Mouse (Mus musculus) stomach, embryonic 16.5 days (tissue): ENCODE data around the gene Clstn1. TPM values are rescaled to one million over a fixed set of nuclear protein-coding genes. Genes with fewer than 3 reads are reported as not detected.

Experiments used
- ATAC-seq: fragments of 200-750 bp; cut with Nextera tagmentation; 2 replicates; pipeline ENCODE4 v1.8.0; 2017; ENCODE audit warnings: moderate number of reproducible peaks, moderate TSS enrichment; ENCODE audit not compliant: insufficient read depth, low FRiP score
- H3K27ac ChIP-seq: fragments of 300-500 bp; sonication (generic); 2 replicates; pipeline ENCODE4 v1.5.1; 2014; ENCODE audit warnings: low read length
- H3K27me3 ChIP-seq: fragments of 300-500 bp; sonication (generic); 2 replicates; pipeline ENCODE4 v1.6.1; 2014; ENCODE audit warnings: low read length, control low read depth, mixed read lengths; ENCODE audit not compliant: control insufficient read depth, insufficient read depth
- H3K36me3 ChIP-seq: fragments of 300-500 bp; sonication (generic); 2 replicates; pipeline ENCODE4 v1.6.1; 2014; ENCODE audit warnings: low read length; ENCODE audit not compliant: control insufficient read depth, insufficient read depth
- H3K4me1 ChIP-seq: fragments of 300-500 bp; sonication (generic); 2 replicates; pipeline ENCODE4 v1.6.1; 2014; ENCODE audit warnings: low read length, control low read depth, mixed read lengths; ENCODE audit not compliant: control insufficient read depth, insufficient read depth
- H3K4me2 ChIP-seq: fragments of 300-500 bp; sonication (generic); 2 replicates; pipeline ENCODE4 v1.6.1; 2014; ENCODE audit warnings: low read depth, low read length, mixed read lengths
- H3K4me3 ChIP-seq: fragments of 300-500 bp; sonication (generic); replicated peaks from 2 replicates; pipeline ENCODE4 v1.5.1; 2014; ENCODE audit warnings: mild to moderate bottlenecking, low read length
- H3K9ac ChIP-seq: fragments of 300-500 bp; sonication (generic); 2 replicates; pipeline ENCODE4 v1.6.1; 2014; ENCODE audit warnings: low read length
- H3K9me3 ChIP-seq: fragments of 300-500 bp; sonication (generic); replicated peaks from 2 replicates; pipeline ENCODE4 v1.6.1; 2016; ENCODE audit warnings: low read length, control low read depth; ENCODE audit not compliant: control insufficient read depth
- WGBS: fragments of 180-500 bp; shearing (Covaris S2); extraction: QIAGEN DNeasy Blood & Tissue Kit; methylation state at CpG from one replicate; pipeline ENCODE4 v1.1.7; 2014; 5-methylcytosine and 5-hydroxymethylcytosine counted together
- polyA plus RNA-seq: library from polyadenylated mRNA; unstranded; fragments of >200 nt; fragmentation: Nextera tagmentation; extraction: Ambion mirVana; gene quantifications from 2 replicates; pipeline ENCODE4 v1.2.1, GENCODE M21; 2015

Clstn1 gene
- polyA plus RNA-seq, 1 experiment from 2014 or later, result 14.7 TPM

GRCm38 (mm10) chr4:149628810-149629209 is 42.5 kb downstream of the Clstn1 start:
- Histone ChIP-seq H3K27me3 (no peaks in the 10 kb centered on the region), H3K27ac (no peak overlapping the region), H3K4me3 (no peak overlapping the region), H3K4me1 (no peaks in the 10 kb centered on the region), H3K4me2 (no peak overlapping the region), H3K36me3 (peaks cover 8% of the 10 kb centered on the region; the same call in 1 of the 2 replicates), H3K9me3 (no peaks in the 10 kb centered on the region), H3K9ac (no peak overlapping the region)
- WGBS, result 57% methylated on average over 9 of the region's 9 CpGs
- no peak for ATAC-seq

DNA sequence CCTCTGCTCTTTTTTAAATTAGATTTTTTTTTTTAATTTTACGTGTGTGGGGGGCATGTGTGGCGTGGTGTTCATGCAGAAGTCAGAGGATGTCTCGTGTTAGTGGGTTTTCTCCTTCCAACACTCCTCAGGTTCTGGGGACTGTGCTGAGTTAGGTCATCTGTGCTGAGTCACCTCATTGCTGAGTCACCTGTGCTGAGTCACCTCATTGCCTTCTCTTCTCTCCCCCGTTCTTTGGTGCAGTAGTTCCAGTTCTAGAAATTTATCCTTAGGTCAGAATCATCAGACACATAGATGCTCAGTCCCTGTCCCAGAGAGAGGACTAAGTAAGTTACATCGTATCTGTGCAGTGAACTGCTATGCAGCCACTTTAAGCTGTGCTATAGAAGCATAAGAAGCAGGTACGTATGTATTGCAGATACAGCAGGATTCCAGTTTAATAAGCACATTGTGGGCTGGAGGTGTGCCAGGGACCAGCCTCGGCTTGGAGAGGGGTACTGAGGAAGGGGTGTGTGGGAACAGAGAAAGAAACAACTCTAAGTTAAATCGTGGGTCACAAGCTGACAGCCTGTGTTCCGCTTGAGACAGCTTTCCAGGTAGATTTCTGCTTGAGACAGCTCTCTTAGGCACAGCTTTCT is 46.5 kb downstream of the Clstn1 start:
- H3K4me3 ChIP-seq, result no peak overlapping the region
- peaks cover 19% of the 10 kb centered on the region for H3K36me3 ChIP-seq
- no peak overlapping the region for H3K27ac ChIP-seq
- no peak overlapping the region for H3K9ac ChIP-seq
- no peak overlapping the region for H3K4me2 ChIP-seq
- H3K9me3 ChIP-seq, result no peaks in the 10 kb centered on the region
- WGBS, result 82% methylated on average over 9 of the region's 9 CpGs
- no peaks in the 10 kb centered on the region for H3K4me1 ChIP-seq
- ATAC-seq, result no peak
- no peaks in the 10 kb centered on the region for H3K27me3 ChIP-seq

GRCm38 (mm10) chr4:149634157-149634556 is 47.9 kb downstream of the Clstn1 start:
- Histone ChIP-seq H3K36me3 (peaks cover 19% of the 10 kb centered on the region), H3K27ac (no peak overlapping the region), H3K4me1 (no peaks in the 10 kb centered on the region), H3K9me3 (no peaks in the 10 kb centered on the region), H3K4me3 (no peak overlapping the region), H3K9ac (no peak overlapping the region), H3K4me2 (no peak overlapping the region), H3K27me3 (no peaks in the 10 kb centered on the region)
- WGBS, result 47% methylated on average over 1 of the region's 1 CpGs
- ATAC-seq, result no peak

GRCm38 (mm10) chr4:149634966-149635365 is 48.7 kb downstream of the Clstn1 start:
- no peak overlapping the region for H3K4me3 ChIP-seq
- H3K36me3 ChIP-seq, result peaks cover 19% of the 10 kb centered on the region
- H3K4me1 ChIP-seq, result no peaks in the 10 kb centered on the region
- H3K27me3 ChIP-seq, result no peaks in the 10 kb centered on the region
- no peak overlapping the region for H3K9ac ChIP-seq
- H3K4me2 ChIP-seq, result no peak overlapping the region
- WGBS, result 91% methylated on average over 11 of the region's 11 CpGs
- ATAC-seq, result no peak
- H3K27ac ChIP-seq, result no peak overlapping the region
- H3K9me3 ChIP-seq, result no peaks in the 10 kb centered on the region

DNA sequence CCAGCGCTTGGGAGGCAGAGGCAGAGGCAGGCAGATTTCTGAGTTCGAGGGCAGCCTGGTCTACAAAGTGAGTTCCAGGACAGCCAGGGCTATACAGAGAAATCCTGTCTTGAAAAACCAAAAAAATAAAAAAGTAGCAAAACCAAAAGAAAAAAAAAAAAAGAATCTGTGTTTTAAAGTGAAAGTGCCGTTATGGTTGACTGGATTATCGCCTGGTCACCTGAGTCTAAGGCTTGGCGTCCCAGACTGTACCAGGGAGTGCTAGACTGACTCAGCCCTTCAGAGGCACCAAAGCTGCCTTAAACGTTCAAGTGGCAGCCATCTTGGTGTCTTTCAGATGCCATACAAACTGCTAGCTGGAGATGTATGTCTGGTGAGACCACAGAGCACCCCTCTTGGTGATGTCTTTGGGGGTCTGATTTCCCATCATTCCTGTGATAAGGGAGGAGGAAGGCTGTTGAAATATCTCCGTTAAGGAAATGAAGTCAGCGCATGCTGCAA is 49.7 kb downstream of the Clstn1 start:
- no peak for ATAC-seq
- H3K4me1 ChIP-seq, result no peaks in the 10 kb centered on the region
- H3K4me2 ChIP-seq, result no peak overlapping the region
- no peak overlapping the region for H3K27ac ChIP-seq
- no peaks in the 10 kb centered on the region for H3K9me3 ChIP-seq
- 87% methylated on average over 8 of the region's 8 CpGs for WGBS
- H3K9ac ChIP-seq, result no peak overlapping the region
- no peaks in the 10 kb centered on the region for H3K27me3 ChIP-seq
- H3K36me3 ChIP-seq, result peaks cover 19% of the 10 kb centered on the region
- no peak overlapping the region for H3K4me3 ChIP-seq

- ATAC-seq, result no peak
- H3K4me2 ChIP-seq, result no peak overlapping the region
- H3K27ac ChIP-seq, result no peak overlapping the region
- no peak overlapping the region for H3K4me3 ChIP-seq
- no peaks in the 10 kb centered on the region for H3K27me3 ChIP-seq
- 88% methylated on average over 7 of the region's 7 CpGs for WGBS
- no peaks in the 10 kb centered on the region for H3K4me1 ChIP-seq
- peaks cover 16% of the 10 kb centered on the region for H3K36me3 ChIP-seq
- no peak overlapping the region for H3K9ac ChIP-seq
- H3K9me3 ChIP-seq, result no peaks in the 10 kb centered on the region
Observed at GRCm38 (mm10) chr4:149637942-149638341, 51.7 kb downstream of the Clstn1 start.

DNA sequence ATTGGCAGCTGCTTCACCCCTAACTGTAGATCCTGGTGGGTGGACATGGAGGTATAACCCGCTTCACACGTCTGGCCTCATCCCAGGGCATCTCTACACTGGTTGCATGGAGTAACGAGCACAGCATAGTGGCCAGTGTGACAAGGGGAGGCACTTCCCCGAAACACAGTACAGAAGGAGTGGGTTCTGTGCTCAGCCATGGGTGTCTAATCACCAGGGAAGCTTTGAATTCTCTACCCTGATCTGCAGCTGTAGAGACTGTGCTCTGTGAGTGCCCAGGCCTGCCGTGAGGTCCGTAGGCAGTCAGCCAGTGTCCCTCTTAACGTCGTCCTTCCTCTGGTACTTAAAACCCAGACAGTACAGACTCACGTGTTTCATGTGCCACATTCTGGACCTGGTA is 54.6 kb downstream of the Clstn1 start:
- peaks cover 4% of the 10 kb centered on the region; the same call in 1 of the 2 replicates for H3K36me3 ChIP-seq
- H3K9ac ChIP-seq, result no peak overlapping the region
- H3K27me3 ChIP-seq, result no peaks in the 10 kb centered on the region
- no peaks in the 10 kb centered on the region for H3K9me3 ChIP-seq
- H3K27ac ChIP-seq, result no peak overlapping the region
- H3K4me1 ChIP-seq, result no peaks in the 10 kb centered on the region
- 71% methylated on average over 9 of the region's 9 CpGs for WGBS
- no peak for ATAC-seq
- no peak overlapping the region for H3K4me3 ChIP-seq
- H3K4me2 ChIP-seq, result no peak overlapping the region

- peaks cover 9% of the 10 kb centered on the region for H3K36me3 ChIP-seq
- no peaks in the 10 kb centered on the region for H3K27me3 ChIP-seq
- no peak overlapping the region for H3K4me2 ChIP-seq
- no peak for ATAC-seq
- H3K9me3 ChIP-seq, result no peaks in the 10 kb centered on the region
- H3K9ac ChIP-seq, result no peak overlapping the region
- 50% methylated on average over 8 of the region's 8 CpGs for WGBS
- H3K4me3 ChIP-seq, result no peak overlapping the region
- H3K4me1 ChIP-seq, result no peaks in the 10 kb centered on the region
- H3K27ac ChIP-seq, result no peak overlapping the region
Observed at GRCm38 (mm10) chr4:149641400-149641799, 55.1 kb downstream of the Clstn1 start.

- Histone ChIP-seq H3K4me3 (no peak overlapping the region), H3K9ac (no peak overlapping the region), H3K4me1 (no peaks in the 10 kb centered on the region), H3K27ac (no peak overlapping the region), H3K36me3 (peaks cover 14% of the 10 kb centered on the region), H3K9me3 (no peaks in the 10 kb centered on the region), H3K4me2 (no peak overlapping the region), H3K27me3 (no peaks in the 10 kb centered on the region)
- WGBS, result 85% methylated on average over 5 of the region's 5 CpGs
- ATAC-seq, result no peak
Observed at GRCm38 (mm10) chr4:149641956-149642355, 55.7 kb downstream of the Clstn1 start.
